Mouse (Mus musculus) thymus, adult 2 months (tissue): ENCODE measurements around the gene Rdh1. TPM values are rescaled to one million over a fixed set of nuclear protein-coding genes. Genes with fewer than 3 reads are reported as not detected.

ENCODE experiments used
- DNase-seq: peaks from one replicate; pipeline ENCODE4 v3.0.0; 2021
- H3K27ac ChIP-seq: fragments of 200-500 bp; 2 replicates; pipeline ENCODE4 v1.5.1; 2012; ENCODE audit warnings: low read length, control low read depth; ENCODE audit not compliant: control insufficient read depth, insufficient read depth
- H3K27me3 ChIP-seq: fragments of 200-500 bp; 2 replicates; pipeline ENCODE4 v1.6.1; 2012; ENCODE audit warnings: mild to moderate bottlenecking, low read length, moderate library complexity, mixed read lengths; ENCODE audit not compliant: control insufficient read depth, insufficient read depth
- H3K36me3 ChIP-seq: fragments of 200-500 bp; 2 replicates; pipeline ENCODE4 v1.6.1; 2012; ENCODE audit warnings: mild to moderate bottlenecking, low read length, moderate library complexity; ENCODE audit not compliant: control insufficient read depth, insufficient read depth
- H3K4me1 ChIP-seq: fragments of 200-500 bp; replicated peaks from 2 replicates; pipeline ENCODE4 v1.6.1; 2012; ENCODE audit warnings: low read length; ENCODE audit not compliant: control insufficient read depth, insufficient read depth
- H3K4me3 ChIP-seq: fragments of 200-500 bp; 2 replicates; pipeline ENCODE4 v1.5.1; 2012; ENCODE audit warnings: mild to moderate bottlenecking, low read length, control low read depth, moderate library complexity; ENCODE audit not compliant: control insufficient read depth, insufficient read depth
- CTCF ChIP-seq: fragments of 200-500 bp; IDR thresholded peaks from 2 replicates; pipeline ENCODE4 v1.5.1; 2012; ENCODE audit warnings: mild to moderate bottlenecking, control low read depth, low read length, moderate library complexity, borderline replicate concordance; ENCODE audit not compliant: control insufficient read depth, poor library complexity, insufficient read depth; ENCODE audit errors: extremely low read depth
- POLR2A ChIP-seq: fragments of 200-500 bp; IDR thresholded peaks from 2 replicates; pipeline ENCODE4 v1.6.1; 2012; ENCODE audit warnings: mild to moderate bottlenecking, low read length, control low read depth, moderate library complexity; ENCODE audit not compliant: control insufficient read depth, poor library complexity, insufficient read depth; ENCODE audit errors: extremely low read depth
- WGBS: fragments of 180-500 bp; shearing (Covaris S2); methylation state at CpG from one replicate; pipeline ENCODE4 v1.1.7; 2018; 5-methylcytosine and 5-hydroxymethylcytosine counted together
- polyA plus RNA-seq: library from polyadenylated mRNA; depleted of rRNA; stranded (reverse); fragments of >200 nt; gene quantifications from 2 replicates; pipeline ENCODE4 v1.2.3, GENCODE M21; 2012

The Rdh1 gene
- polyA plus RNA-seq, 1 experiment: 0.08 TPM

- Histone ChIP-seq H3K36me3 (no peaks in the 10 kb centered on the region), H3K27me3 (no peaks in the 10 kb centered on the region), H3K4me1 (no peaks in the 10 kb centered on the region), H3K27ac (no peak overlapping the region), H3K4me3 (no peak overlapping the region)
- 82% methylated on average over 8 of the region's 8 CpGs for WGBS
- DNase-seq: no peak
- no peak for TF ChIP-seq CTCF
These were observed 31.1 kb upstream of the Rdh1 start for GRCm38 (mm10) chr10:127728437-127728836.

GRCm38 (mm10) chr10:127730285-127730932, 29.1 kb upstream of the Rdh1 start:
- DNase-seq: no peak
- TF ChIP-seq CTCF (no peak), POLR2A (no peak)
- no peaks in the 10 kb centered on the region for H3K27me3 ChIP-seq
- no peak overlapping the region for H3K4me3 ChIP-seq
- WGBS: 84% methylated on average over 11 of the region's 11 CpGs
- H3K27ac ChIP-seq: no peak overlapping the region
- H3K36me3 ChIP-seq: no peaks in the 10 kb centered on the region
- H3K4me1 ChIP-seq: no peaks in the 10 kb centered on the region

GRCm38 (mm10) chr10:127730933-127731310, 28.6 kb upstream of the Rdh1 start:
- TF ChIP-seq CTCF (no peak), POLR2A (no peak)
- 71% methylated on average over 9 of the region's 9 CpGs for WGBS
- H3K4me3 ChIP-seq: no peak overlapping the region
- DNase-seq: no peak
- H3K4me1 ChIP-seq: no peaks in the 10 kb centered on the region
- no peaks in the 10 kb centered on the region for H3K36me3 ChIP-seq
- H3K27me3 ChIP-seq: no peaks in the 10 kb centered on the region
- no peak overlapping the region for H3K27ac ChIP-seq

GRCm38 (mm10) chr10:127731397-127731796, 28.1 kb upstream of the Rdh1 start:
- no peaks in the 10 kb centered on the region for H3K27me3 ChIP-seq
- no peaks in the 10 kb centered on the region for H3K36me3 ChIP-seq
- 35% methylated on average over 5 of the region's 5 CpGs for WGBS
- no peaks in the 10 kb centered on the region for H3K4me1 ChIP-seq
- no peak for TF ChIP-seq POLR2A
- TF ChIP-seq CTCF: no peak
- no peak overlapping the region for H3K27ac ChIP-seq
- no peak for DNase-seq
- H3K4me3 ChIP-seq: no peak overlapping the region

GRCm38 (mm10) chr10:127734434-127734833, 25.1 kb upstream of the Rdh1 start:
- WGBS: 51% methylated on average over 5 of the region's 5 CpGs
- no peaks in the 10 kb centered on the region for H3K27me3 ChIP-seq
- TF ChIP-seq CTCF (no peak), POLR2A (no peak)
- no peak for DNase-seq
- no peak overlapping the region for H3K4me3 ChIP-seq
- peaks cover 8% of the 10 kb centered on the region for H3K4me1 ChIP-seq
- H3K36me3 ChIP-seq: no peaks in the 10 kb centered on the region
- H3K27ac ChIP-seq: no peak overlapping the region

GRCm38 (mm10) chr10:127736266-127736665, 23.3 kb upstream of the Rdh1 start:
- 41% methylated on average over 2 of the region's 2 CpGs for WGBS
- TF ChIP-seq POLR2A (no peak), CTCF (no peak)
- no peak overlapping the region for H3K27ac ChIP-seq
- no peak overlapping the region for H3K4me3 ChIP-seq
- no peak for DNase-seq
- peaks cover 12% of the 10 kb centered on the region for H3K4me1 ChIP-seq
- no peaks in the 10 kb centered on the region for H3K36me3 ChIP-seq
- H3K27me3 ChIP-seq: no peaks in the 10 kb centered on the region; the same call in 1 of the 2 replicates

GRCm38 (mm10) chr10:127736916-127737315, 22.6 kb upstream of the Rdh1 start:
- WGBS: 46% methylated on average over 4 of the region's 4 CpGs
- Histone ChIP-seq H3K4me3 (no peak overlapping the region), H3K27me3 (no peaks in the 10 kb centered on the region; the same call in 1 of the 2 replicates), H3K27ac (no peak overlapping the region), H3K36me3 (0 out of 2 replicates have a peak, but pooled peaks cover 1% of the 10 kb centered on the region), H3K4me1 (peaks cover 12% of the 10 kb centered on the region)
- DNase-seq: no peak
- no peak for TF ChIP-seq POLR2A
- TF ChIP-seq CTCF: no peak
